Mouse (Mus musculus) mouse trophoblast stem cell (cell line): Measurements from ENCODE around the gene Olfr747.
"Not testable (repeated sequence)": the region's sequence is repeated elsewhere in the genome, so short reads cannot be mapped to it uniquely, and the experiment has no call there.

ENCODE experiments used
- in situ Hi-C, 2 experiments: fragments of 300-500 bp; cut with MseI, MboI; formaldehyde crosslinking; loops; 2 replicates in 1 of 2; 3 replicates in 1 of 2; pipeline ENCODE4 v1.15.1; 2025

The Olfr747 gene

DNA sequence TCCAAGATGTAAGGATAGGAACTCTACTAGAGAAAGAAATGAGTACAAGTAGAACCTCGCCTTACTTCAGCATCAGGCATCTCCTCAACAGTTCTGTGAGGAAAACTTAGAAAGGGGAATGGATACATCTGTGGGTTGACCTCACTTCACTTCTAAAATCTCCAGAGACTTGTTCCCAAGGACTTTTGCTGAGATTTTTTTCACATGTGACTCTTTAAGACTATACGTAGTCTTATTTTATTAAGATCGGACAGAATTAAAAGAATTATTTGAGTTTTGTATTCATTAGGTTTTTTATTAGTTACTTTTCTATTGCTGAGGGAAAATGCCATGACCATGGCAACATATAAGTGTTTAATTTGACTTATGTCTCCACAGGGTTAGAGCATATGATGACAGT lies at the start of gene Olfr747:
Gene Olfr747 (minus strand): TSS at position 101 of the 400 bp plus-strand sequence.
- in situ Hi-C loops: no loop called here

DNA sequence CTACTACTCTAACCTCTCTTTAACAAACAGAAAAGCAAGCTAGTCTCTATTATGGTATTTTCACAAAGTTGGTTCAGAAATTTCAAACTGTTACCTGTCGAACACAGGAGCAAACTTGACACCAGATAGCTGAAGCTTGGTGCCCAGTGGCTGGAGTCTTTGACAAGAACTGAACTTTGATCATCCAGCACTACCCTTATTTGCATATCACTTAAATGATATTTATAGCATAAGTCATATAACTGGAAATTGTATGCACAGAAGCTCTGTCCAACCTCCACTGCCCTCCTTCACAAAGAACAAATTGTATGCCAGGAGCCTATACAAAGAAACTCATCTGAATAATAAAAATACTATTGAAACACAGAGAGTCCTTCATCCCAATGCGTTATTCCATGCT lies 48.6 kb upstream of the Olfr747 start:
- in situ Hi-C loops: loop anchor here in 1 of 2 experiments (25.0 kb wide), 1 partner anchor 879 kb away; no protein-coding TSS in a partner anchor

DNA sequence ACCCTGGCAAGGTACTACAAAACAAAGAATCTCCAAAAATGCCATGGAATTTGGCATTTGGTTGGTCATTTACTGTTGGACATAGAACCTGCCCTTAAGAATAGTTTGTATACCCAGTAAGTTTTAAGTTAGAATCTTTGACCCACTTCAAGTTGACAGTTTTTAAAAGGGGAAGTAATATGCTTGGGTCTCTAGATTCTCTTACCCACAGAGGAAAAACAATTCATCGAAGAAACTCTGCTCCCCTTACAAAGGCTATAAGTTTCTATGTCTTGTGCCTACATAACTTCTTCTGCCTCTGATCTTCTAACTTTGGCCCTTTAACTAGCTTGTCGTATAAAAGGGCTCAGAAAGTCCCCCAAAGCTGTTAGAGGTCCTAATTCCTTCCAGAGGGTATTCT lies 47.3 kb upstream of the Olfr747 start:
- in situ Hi-C loops: loop anchor here in 1 of 2 experiments (25.0 kb wide), 1 partner anchor 878 kb away; no protein-coding TSS in a partner anchor

DNA sequence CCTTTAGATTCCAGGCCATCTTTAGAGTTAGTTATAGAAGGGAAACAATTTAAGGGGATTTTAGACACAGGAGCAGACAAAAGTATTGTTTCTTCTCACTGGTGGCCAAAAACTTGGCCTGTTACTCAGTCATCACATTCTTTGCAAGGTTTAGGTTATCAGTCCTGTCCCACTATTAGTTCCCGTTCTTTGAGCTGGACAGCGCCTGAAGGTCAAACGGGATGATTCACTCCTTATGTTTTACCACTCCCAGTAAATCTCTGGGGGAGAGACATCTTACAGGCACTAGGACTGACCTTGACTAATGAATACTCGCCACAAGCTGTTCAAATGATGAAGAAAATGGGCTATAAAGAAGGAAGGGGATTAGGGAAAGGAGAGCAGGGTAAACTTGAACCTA lies 29.4 kb upstream of the Olfr747 start:
- in situ Hi-C loops: not testable (repeated sequence)

DNA sequence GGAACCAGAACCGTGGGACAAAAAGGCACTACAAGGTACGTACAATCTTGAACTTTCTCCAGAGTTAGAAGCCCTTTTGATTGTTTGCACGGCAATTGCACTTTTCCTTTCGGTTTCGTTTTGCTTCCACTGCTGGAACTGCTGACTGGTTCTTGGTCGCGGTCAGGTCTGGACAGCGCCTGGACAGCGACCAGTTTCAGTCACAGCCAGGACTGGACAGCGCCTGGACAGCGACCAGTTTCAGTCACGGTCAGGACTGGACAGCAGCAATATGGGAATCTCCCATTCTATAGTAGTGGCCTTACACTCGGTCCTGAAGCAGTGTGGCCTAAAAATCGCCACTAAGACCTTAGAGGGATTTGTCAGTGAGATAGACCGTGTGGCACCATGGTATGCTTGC lies 26.9 kb upstream of the Olfr747 start:
- in situ Hi-C loops: not testable (repeated sequence)

DNA sequence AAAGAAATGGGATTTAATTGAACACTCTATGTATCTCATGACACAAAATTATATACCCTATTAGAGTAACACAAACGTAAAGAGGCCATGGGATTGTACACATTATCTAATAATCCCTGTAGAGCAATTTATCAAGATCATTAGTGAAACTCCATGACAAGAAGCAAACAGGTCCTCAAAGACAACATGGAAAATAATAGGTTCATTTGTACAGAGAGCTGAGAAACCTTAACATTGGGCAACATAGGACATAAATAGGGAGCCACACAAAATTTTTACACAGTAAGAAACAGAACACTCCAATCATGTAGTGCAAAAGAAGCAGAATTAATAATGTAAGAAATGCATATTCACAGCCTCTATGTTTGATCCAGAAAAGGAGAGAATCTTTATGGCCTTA lies 14.1 kb upstream of the Olfr747 start, which contains the start of gene Olfr748:
Gene Olfr748 (plus strand): TSS at position 301 of the 400 bp plus-strand sequence.
- in situ Hi-C loops: no loop called here

DNA sequence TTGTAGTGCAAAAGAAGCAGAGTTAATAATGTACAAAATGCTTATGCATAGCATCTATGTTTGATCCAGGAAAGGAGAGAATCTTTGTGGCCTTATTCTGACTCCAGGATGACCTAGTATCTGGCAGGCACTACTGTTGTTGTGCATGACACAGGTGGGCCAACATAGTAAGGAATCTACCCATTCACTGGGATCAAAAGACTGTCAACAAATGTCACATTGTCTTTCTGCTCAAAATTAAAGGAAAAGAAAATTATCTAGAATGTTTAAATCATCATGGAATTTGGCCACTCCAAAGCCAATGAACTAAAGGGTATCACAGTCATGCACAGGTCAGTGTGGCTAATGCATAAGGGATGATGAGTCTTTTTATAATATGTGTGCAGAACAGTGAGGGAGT lies 46.2 kb downstream of the Olfr747 start, which contains the start of gene Olfr746:
Gene Olfr746 (plus strand): TSS at position 301 of the 400 bp plus-strand sequence.
- in situ Hi-C loops: no loop called here

DNA sequence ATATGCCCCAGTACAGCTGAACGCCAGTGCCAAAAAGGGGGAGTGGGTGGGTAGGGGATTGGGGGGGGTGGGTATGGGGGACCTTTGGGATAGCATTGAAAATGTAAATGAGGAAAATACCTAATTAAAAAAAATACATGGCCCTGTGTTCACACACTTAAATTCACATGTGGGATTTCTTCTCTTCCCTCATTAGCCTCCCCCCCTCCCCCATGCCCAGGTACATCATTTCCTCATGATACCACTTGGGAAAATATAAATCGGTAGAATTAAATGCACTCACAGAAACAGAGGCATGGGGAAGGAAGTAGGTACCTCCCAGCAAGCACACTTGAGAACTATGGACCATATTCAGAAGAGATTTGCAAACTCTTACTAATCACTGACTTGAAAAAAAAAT lies 53.9 kb downstream of the Olfr747 start, which contains the start of gene Olfr745:
Gene Olfr745 (plus strand): TSS at position 301 of the 400 bp plus-strand sequence.
- in situ Hi-C loops: no loop called here
